Mouse (Mus musculus) CH12.LX (cell line): ENCODE measurements around the gene Treml4. TPM values are rescaled to one million over a fixed set of nuclear protein-coding genes. Genes with fewer than 3 reads are reported as not detected.
A peak's percentile ranks its signal among the peaks of the same experiment; 100 is the strongest.

Experiments
- DNase-seq: peaks from one replicate; pipeline ENCODE4 v3.0.0-alpha.2; 2013; ENCODE audit errors: extremely low read depth
- H3K27ac ChIP-seq: 2 replicates; pipeline ENCODE4 v1.5.1; 2012; ENCODE audit warnings: low read depth, mild to moderate bottlenecking, control low read depth, moderate library complexity; ENCODE audit not compliant: insufficient read depth
- H3K27me3 ChIP-seq: replicated peaks from 2 replicates; pipeline ENCODE3; 2012; ENCODE audit warnings: inconsistent platforms
- H3K36me3 ChIP-seq, 2 experiments: replicated peaks in 1 of 2; 2 replicates each; pipeline versions ENCODE3 to v1.6.1; 2012; ENCODE audit warnings: inconsistent platforms in 1 of 2, low read length in 1 of 2, mild to moderate bottlenecking in 1 of 2, mixed read lengths in 1 of 2, moderate library complexity in 1 of 2; ENCODE audit not compliant: control insufficient read depth in 1 of 2, insufficient read depth in 1 of 2
- H3K4me1 ChIP-seq, 2 experiments: 2 replicates each; pipeline ENCODE4 v1.6.1; 2012; ENCODE audit warnings: inconsistent platforms in 1 of 2, moderate library complexity in 1 of 2; ENCODE audit not compliant: insufficient read depth in 2 of 2, control insufficient read depth in 1 of 2
- H3K4me2 ChIP-seq: 2 replicates; pipeline ENCODE4 v1.6.1; 2012; ENCODE audit warnings: low read depth, mild to moderate bottlenecking, control low read depth; ENCODE audit not compliant: poor library complexity, insufficient read depth, severe bottlenecking
- H3K4me3 ChIP-seq, 3 experiments: fragments of 150-350 bp in 1 of 3; sonication (generic) in 1 of 3; replicated peaks in 1 of 3; 2 replicates each; pipeline versions ENCODE3 to v1.5.1; 2011 to 2012; ENCODE audit warnings: low read depth in 2 of 3, low read length in 2 of 3, mild to moderate bottlenecking in 2 of 3, moderate library complexity in 2 of 3, control low read depth in 1 of 3, improper control_type of control experiment in 1 of 3, inconsistent platforms in 1 of 3, mixed read lengths in 1 of 3; ENCODE audit not compliant: poor library complexity in 1 of 3
- H3K79me2 ChIP-seq: replicated peaks from 2 replicates; pipeline ENCODE4 v1.6.1; 2012; ENCODE audit warnings: mild to moderate bottlenecking, moderate library complexity; ENCODE audit not compliant: control insufficient read depth, poor library complexity, insufficient read depth, severe bottlenecking; ENCODE audit errors: extremely low read depth
- H3K9ac ChIP-seq: 2 replicates; pipeline ENCODE4 v1.6.1; 2012; ENCODE audit warnings: low read depth, mild to moderate bottlenecking, control low read depth, moderate library complexity; ENCODE audit not compliant: insufficient read depth
- H3K9me3 ChIP-seq: replicated peaks from 2 replicates; pipeline ENCODE3; 2012; ENCODE audit warnings: low read length, inconsistent platforms, mixed read lengths
- BHLHE40 ChIP-seq: IDR thresholded peaks from 2 replicates; pipeline ENCODE4 v1.6.1; 2011; ENCODE audit warnings: mild to moderate bottlenecking, low read depth, low read length, improper control_type of control experiment
- CTCF ChIP-seq, 2 experiments: IDR thresholded peaks in 1 of 2; conservative IDR thresholded peaks in 1 of 2; 2 replicates each; pipeline ENCODE4 v1.5.1; 2011 to 2012; ENCODE audit warnings: low read depth in 2 of 2, low read length in 2 of 2, improper control_type of control experiment in 1 of 2, inconsistent platforms in 1 of 2, mild to moderate bottlenecking in 1 of 2, moderate library complexity in 1 of 2
- E2F4 ChIP-seq: IDR thresholded peaks from 2 replicates; pipeline ENCODE4 v1.6.1; 2011; ENCODE audit warnings: low read depth, low read length, improper control_type of control experiment; ENCODE audit not compliant: insufficient replicate concordance
- EP300 ChIP-seq: IDR thresholded peaks from 2 replicates; pipeline ENCODE4 v1.6.1; 2011; ENCODE audit warnings: low read length, improper control_type of control experiment
- ETS1 ChIP-seq: conservative IDR thresholded peaks from 2 replicates; pipeline ENCODE4 v1.6.1; 2012; ENCODE audit warnings: low read depth, mild to moderate bottlenecking, inconsistent platforms, low read length, improper control_type of control experiment, moderate library complexity
- HCFC1 ChIP-seq: IDR thresholded peaks from 2 replicates; pipeline ENCODE4 v1.6.1; 2012; ENCODE audit warnings: low read depth, mild to moderate bottlenecking, inconsistent platforms, low read length, improper control_type of control experiment
- IRF4 ChIP-seq: IDR thresholded peaks from 2 replicates; pipeline ENCODE4 v1.6.1; 2014; ENCODE audit warnings: low read depth, mild to moderate bottlenecking, inconsistent platforms, low read length, improper control_type of control experiment
- JUN ChIP-seq: IDR thresholded peaks from 2 replicates; pipeline ENCODE4 v1.6.1; 2011; ENCODE audit warnings: low read depth, mild to moderate bottlenecking, low read length, improper control_type of control experiment, moderate library complexity; ENCODE audit not compliant: insufficient read depth
- JUND ChIP-seq: conservative IDR thresholded peaks from 2 replicates; pipeline ENCODE4 v1.6.1; 2011; ENCODE audit warnings: low read depth, low read length, improper control_type of control experiment
- MAFK ChIP-seq: IDR thresholded peaks from 2 replicates; pipeline ENCODE4 v1.6.1; 2011; ENCODE audit warnings: low read length, improper control_type of control experiment; ENCODE audit not compliant: insufficient replicate concordance
- MEF2A ChIP-seq: IDR thresholded peaks from 2 replicates; pipeline ENCODE4 v1.6.1; 2014; ENCODE audit warnings: low read depth, mild to moderate bottlenecking, inconsistent platforms, low read length, improper control_type of control experiment, borderline replicate concordance
- MXI1 ChIP-seq: IDR thresholded peaks from 2 replicates; pipeline ENCODE4 v1.6.1; 2011; ENCODE audit warnings: mild to moderate bottlenecking, low read depth, low read length, improper control_type of control experiment
- PAX5 ChIP-seq: IDR thresholded peaks from 2 replicates; pipeline ENCODE4 v1.6.1; 2012; ENCODE audit warnings: low read length, inconsistent platforms, mixed read lengths
- RAD21 ChIP-seq: IDR thresholded peaks from 2 replicates; pipeline ENCODE4 v1.6.1; 2011; ENCODE audit warnings: low read depth, mild to moderate bottlenecking, low read length, improper control_type of control experiment, moderate library complexity
- RCOR1 ChIP-seq: conservative IDR thresholded peaks from 2 replicates; pipeline ENCODE4 v1.6.1; 2012; ENCODE audit warnings: low read depth, mild to moderate bottlenecking, inconsistent platforms, low read length, improper control_type of control experiment
- SMC3 ChIP-seq: IDR thresholded peaks from 2 replicates; pipeline ENCODE4 v1.6.1; 2011; ENCODE audit warnings: low read depth, low read length, improper control_type of control experiment
- TBP ChIP-seq: conservative IDR thresholded peaks from 2 replicates; pipeline ENCODE4 v1.6.1; 2011; ENCODE audit warnings: low read depth, low read length, improper control_type of control experiment
- TCF12 ChIP-seq: IDR thresholded peaks from 2 replicates; pipeline ENCODE4 v1.6.1; 2014; ENCODE audit warnings: low read depth, mild to moderate bottlenecking, inconsistent platforms, low read length, improper control_type of control experiment
- ZNF384 ChIP-seq: IDR thresholded peaks from 2 replicates; pipeline ENCODE4 v1.6.1; 2012; ENCODE audit warnings: low read depth, low read length, improper control_type of control experiment, inconsistent platforms
- dilution Hi-C: fragments of 300-500 bp; cut with MboI; formaldehyde crosslinking; loops from 2 replicates; pipeline ENCODE4 v1.14.3; 2020; ENCODE audit warnings: low sequenced_read_pairs; ENCODE audit not compliant: extremely low pct_unique_long_range_greater_than_20kb, extremely low pct_ligation_motif_present
- in situ Hi-C: fragments of 300-500 bp; cut with MboI; formaldehyde crosslinking; loops from 3 replicates; pipeline ENCODE4 v1.14.3; 2019; ENCODE audit warnings: low sequenced_read_pairs, low pct_ligation_motif_present, low pct_unique_long_range_greater_than_20kb, mixed read lengths
- polyA plus RNA-seq: library from polyadenylated mRNA; unstranded; fragments of >175 nt; gene quantifications from 2 replicates; pipeline ENCODE4 v1.2.1, GENCODE M21; 2012; ENCODE audit warnings: low read depth; ENCODE audit not compliant: insufficient read length
- total RNA-seq, 2 experiments: library from RNA; depleted of rRNA; stranded (reverse); fragments of 300-350 nt in 1 of 2; fragments of >200 nt in 1 of 2; gene quantifications; 2 replicates each; pipeline ENCODE4 v1.2.3; 2012 to 2014

Treml4 gene
- total and polyA plus RNA-seq, 3 experiments, result 0.13 to 1.1 (median 0.55) TPM

DNA sequence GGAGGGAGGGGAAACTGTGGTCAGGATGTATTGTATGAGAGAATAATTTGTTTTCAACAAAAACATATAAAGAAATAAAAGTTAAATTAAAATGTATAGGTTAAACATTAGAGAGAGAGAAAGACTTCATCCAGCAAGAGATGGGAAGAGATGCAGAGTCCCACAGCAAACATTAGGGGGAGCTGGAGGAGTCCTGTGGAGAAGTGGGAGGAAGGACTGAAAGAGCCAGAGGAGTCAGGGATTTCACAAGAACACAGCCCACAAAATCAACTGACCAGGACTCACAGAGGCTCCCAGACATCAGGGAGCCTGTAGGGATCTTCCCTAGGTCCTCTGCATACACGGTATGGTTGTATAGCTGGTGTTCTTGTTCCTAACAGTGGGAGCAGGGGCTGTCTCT is 22.7 kb downstream of the Treml4 start:
- Histone ChIP-seq H3K4me3 (no peak overlapping the region), H3K27me3 (peaks cover 2% of the 10 kb centered on the region), H3K36me3 (no peaks in the 10 kb centered on the region), H3K4me2 (no peak overlapping the region), H3K9me3 (peaks cover 7% of the 10 kb centered on the region)
- in situ Hi-C loops, result loop anchor here (10.0 to 25.0 kb wide), 2 partner anchors 48 to 174 kb away; no protein-coding TSS in a partner anchor
- dilution Hi-C loops, result no loop called here
- no peak for TF ChIP-seq IRF4
- TF ChIP-seq CTCF (conservative IDR thresholded peaks at IDR 0.05 in 1 of 2, IDR thresholded peaks at IDR 0.05 in 1 of 2; ENCODE audit: low read depth in 2 of 2, low read length in 2 of 2), result peak; percentile 20 to 62; a peak in 2 of 4 replicates
- TF ChIP-seq SMC3, result peak; percentile 55
- TF ChIP-seq MEF2A, result no peak
- TF ChIP-seq E2F4, result no peak
- peak; percentile 63 for TF ChIP-seq RAD21
- TF ChIP-seq, all 38 proteins: peak for 3
- no peak overlapping the region for H3K9ac ChIP-seq
- H3K4me1 ChIP-seq, result 0 out of 4 replicates have a peak, but pooled peaks cover 0 to 2% of the 10 kb centered on the region in 2 experiments
- peak; percentile 20 for DNase-seq
- no peaks in the 10 kb centered on the region for H3K79me2 ChIP-seq
- H3K27ac ChIP-seq, result no peak overlapping the region

- Histone ChIP-seq H3K36me3 (no peaks in the 10 kb centered on the region), H3K4me2 (no peak overlapping the region), H3K9me3 (peaks cover 7% of the 10 kb centered on the region)
- peak; percentile 26 for DNase-seq
- dilution Hi-C loops, result no loop called here
- no peak for TF ChIP-seq JUND
- TF ChIP-seq SMC3, result peak; percentile 15; the same call in 1 of the 2 replicates
- peak in 1 of 2 experiments; percentile 39; a peak in 2 of 4 replicates for TF ChIP-seq CTCF (conservative IDR thresholded peaks at IDR 0.05 in 1 of 2, IDR thresholded peaks at IDR 0.05 in 1 of 2; ENCODE audit: low read depth in 2 of 2, low read length in 2 of 2)
- TF ChIP-seq, all 38 proteins: peak for 2
- Histone ChIP-seq H3K9ac (no peak overlapping the region), H3K27me3 (peaks cover 5% of the 10 kb centered on the region), H3K27ac (no peak overlapping the region), H3K79me2 (no peaks in the 10 kb centered on the region), H3K4me1 (0 out of 4 replicates have a peak, but pooled peaks cover 0 to 2% of the 10 kb centered on the region in 2 experiments), H3K4me3 (no peak overlapping the region)
- in situ Hi-C loops, result loop anchor here (10.0 to 25.0 kb wide), 2 partner anchors 48 to 175 kb away; no protein-coding TSS in a partner anchor
Observed at GRCm38 (mm10) chr17:48287276-48287675, 23.2 kb downstream of the Treml4 start.

DNA sequence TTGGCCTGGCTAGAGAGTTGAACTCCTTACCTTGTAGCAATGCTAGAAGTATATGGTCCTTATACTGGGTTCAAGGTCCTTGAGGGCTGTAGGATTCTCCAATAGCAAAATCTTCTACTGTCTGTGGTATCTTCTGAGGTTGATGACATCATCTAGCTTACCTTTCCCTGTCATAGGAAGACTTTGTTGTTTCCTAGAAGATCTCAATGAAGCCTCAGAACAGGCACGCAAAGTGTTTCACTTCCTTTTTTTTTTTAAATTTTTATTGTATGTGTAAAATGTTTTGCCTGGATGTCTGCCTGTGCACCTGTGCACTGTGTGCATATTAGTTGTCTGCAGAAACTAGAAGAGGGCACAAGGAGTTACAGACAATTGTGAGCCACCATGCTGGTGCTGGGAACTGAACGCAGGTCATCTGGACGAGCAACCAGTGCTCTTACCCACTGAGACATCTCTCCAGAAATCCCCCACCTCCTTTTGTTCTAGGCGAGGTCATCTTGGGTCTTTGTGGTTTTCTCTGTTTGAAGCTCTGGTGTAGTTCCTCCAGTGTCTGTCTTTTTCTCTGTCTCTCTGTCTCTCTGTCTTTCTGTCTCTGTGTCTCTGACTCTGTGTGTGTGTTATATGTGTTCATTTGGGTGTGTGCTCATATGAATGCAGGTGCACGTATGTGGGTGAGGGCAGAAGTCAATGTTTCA is 29.6 kb downstream of the Treml4 start:
- Histone ChIP-seq H3K4me1 (peaks cover 13 to 37% of the 10 kb centered on the region in 2 experiments), H3K9me3 (peaks cover 10% of the 10 kb centered on the region), H3K4me3 (peak overlapping the region in 1 of 3 experiments; percentile 9), H3K9ac (no peak overlapping the region), H3K36me3 (no peaks in the 10 kb centered on the region), H3K4me2 (no peak overlapping the region), H3K27me3 (peaks cover 5% of the 10 kb centered on the region), H3K27ac (no peak overlapping the region), H3K79me2 (no peaks in the 10 kb centered on the region)
- in situ Hi-C loops, result loop anchor here (25.0 kb wide), 1 partner anchor 181 kb away; no protein-coding TSS in a partner anchor
- peak; percentile 84 for DNase-seq
- dilution Hi-C loops, result no loop called here
- TF ChIP-seq ETS1, result peak; percentile 88
- peak; percentile 93 for TF ChIP-seq IRF4
- peak; percentile 80 for TF ChIP-seq TCF12
- no peak for TF ChIP-seq E2F4
- TF ChIP-seq BHLHE40, result peak; percentile 88
- peak; percentile 85 for TF ChIP-seq RCOR1
- no peak for TF ChIP-seq PAX5
- peak; percentile 96 for TF ChIP-seq ZNF384
- TF ChIP-seq JUND, result peak; percentile 91
- peak; percentile 91 for TF ChIP-seq JUN
- no peak for TF ChIP-seq MXI1
- no peak for TF ChIP-seq HCFC1
- peak; percentile 82 for TF ChIP-seq MEF2A
- TF ChIP-seq EP300, result peak; percentile 98
- peak; percentile 83 for TF ChIP-seq MAFK
- TF ChIP-seq TBP, result 0 out of 2 replicates have a peak, but pooled peaks have one; percentile 15
- TF ChIP-seq, all 38 proteins: peak for 12
